Mouse (Mus musculus): ENCODE results near the gene Med10.

DNA sequence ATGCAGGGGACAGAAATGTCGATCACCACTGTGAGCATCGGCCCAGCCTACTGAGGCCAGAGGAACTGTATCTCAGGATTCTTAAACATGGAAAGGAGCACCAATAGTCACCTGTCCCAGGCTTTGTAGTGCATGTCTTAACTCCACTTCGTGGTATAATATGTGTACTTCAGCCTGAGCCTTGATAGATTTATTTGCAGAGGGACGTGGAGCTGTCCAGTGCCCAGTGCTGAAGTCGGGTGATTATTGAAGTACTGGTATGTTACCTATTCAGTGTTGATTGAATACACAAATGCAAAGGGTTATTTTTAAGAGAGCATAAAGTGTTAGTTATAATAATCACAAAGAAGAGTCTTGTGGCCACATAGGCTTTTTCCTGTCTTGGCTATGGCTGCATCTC is 50.1 kb downstream of the Med10 start:
- TF ChIP-seq POLR2A (IDR thresholded peaks at IDR 0.05; ENCODE audit: low read depth, low read length) (no peak), CTCF (IDR thresholded peaks at IDR 0.05; ENCODE audit: borderline replicate concordance, insufficient read depth, low read length) (no peak)
